7 mouse cellular contexts compared by ENCODE assay signal in genomic region chr2:151535961-151536617, GRCm38 (mm10). TPM values are rescaled to one million over a fixed set of nuclear protein-coding genes. Genes with fewer than 3 reads are reported as not detected.
DNase-seq lines count a peak whose midpoint lies in the region; ATAC-seq lines count a peak whose summit lies in the region.

No protein-coding gene starts in this region.

- H3K4me1 ChIP-seq in forebrain, embryonic 12.5 days, result peaks cover 5% of the 10 kb centered on the region
- no peaks in the 10 kb centered on the region; the same call in 1 of the 2 replicates for H3K4me1 ChIP-seq in liver, embryonic 15.5 days (replicated peaks)
- 0 out of 2 replicates have a peak, but pooled peaks cover 6% of the 10 kb centered on the region for H3K4me1 ChIP-seq in stomach, embryonic 14.5 days (ENCODE audit: control insufficient read depth, insufficient read depth, low read length)

- H3K36me3 ChIP-seq in forebrain, embryonic 12.5 days (replicated peaks), result no peaks in the 10 kb centered on the region
- H3K36me3 ChIP-seq in liver, embryonic 15.5 days (replicated peaks), result no peaks in the 10 kb centered on the region
- no peaks in the 10 kb centered on the region for H3K36me3 ChIP-seq in stomach, embryonic 14.5 days (ENCODE audit: control insufficient read depth, insufficient read depth, low read length)

- H3K9me3 ChIP-seq in forebrain, embryonic 12.5 days, result no peaks in the 10 kb centered on the region
- H3K9me3 ChIP-seq in liver, embryonic 15.5 days (replicated peaks), result no peaks in the 10 kb centered on the region
- H3K9me3 ChIP-seq in stomach, embryonic 14.5 days (ENCODE audit: control insufficient read depth, low read depth, low read length), result no peaks in the 10 kb centered on the region

- 65% methylated on average over 1 of the region's 1 CpGs for WGBS in forebrain, embryonic 12.5 days
- WGBS in liver, embryonic 15.5 days (ENCODE audit: insufficient replicate concordance), result 5% methylated on average over 1 of the region's 1 CpGs
- 31% methylated on average over 1 of the region's 1 CpGs for WGBS in stomach, embryonic 14.5 days

- H3K4me3 ChIP-seq in forebrain, embryonic 12.5 days (replicated peaks), result no peak overlapping the region
- no peak overlapping the region for H3K4me3 ChIP-seq in liver, embryonic 15.5 days (replicated peaks)
- no peak overlapping the region for H3K4me3 ChIP-seq in stomach, embryonic 14.5 days (ENCODE audit: low read depth, low read length)

- no peak overlapping the region for H3K4me2 ChIP-seq in forebrain, embryonic 12.5 days
- no peak overlapping the region for H3K4me2 ChIP-seq in liver, embryonic 15.5 days
- no peak overlapping the region; the same call in 1 of the 2 replicates for H3K4me2 ChIP-seq in stomach, embryonic 14.5 days (replicated peaks; ENCODE audit: low read depth, low read length)

- DNase-seq in 3T3-L1 (ENCODE audit: low read depth, low spot score), result peak; percentile 24
- no peak for DNase-seq in layer of hippocampus, adult 8-10 months (ENCODE audit: low spot score in 2 of 2)
- no peak for DNase-seq in cerebellum, postnatal 14 days

- peak overlapping the region; percentile 43; the same call in 1 of the 2 replicates for H3K27ac ChIP-seq in forebrain, embryonic 12.5 days
- no peak overlapping the region for H3K27ac ChIP-seq in liver, embryonic 15.5 days (replicated peaks)
- H3K27ac ChIP-seq in stomach, embryonic 14.5 days (ENCODE audit: low read length), result peak overlapping the region; percentile 76

- no peaks in the 10 kb centered on the region for H3K27me3 ChIP-seq in forebrain, embryonic 12.5 days
- no peaks in the 10 kb centered on the region for H3K27me3 ChIP-seq in liver, embryonic 15.5 days
- H3K27me3 ChIP-seq in stomach, embryonic 14.5 days (ENCODE audit: control insufficient read depth, insufficient read depth, low read length), result no peaks in the 10 kb centered on the region

- no peak overlapping the region for H3K9ac ChIP-seq in forebrain, embryonic 12.5 days
- H3K9ac ChIP-seq in liver, embryonic 15.5 days, result no peak overlapping the region
- no peak overlapping the region for H3K9ac ChIP-seq in stomach, embryonic 14.5 days (replicated peaks; ENCODE audit: low read depth, low read length)

- peak; percentile 66 for ATAC-seq in CD4-positive, CD25-positive, alpha-beta regulatory T cell, adult 4 months
- peak; percentile 57 for ATAC-seq in forebrain, embryonic 12.5 days (ENCODE audit: low FRiP score)
- ATAC-seq in liver, embryonic 15.5 days (ENCODE audit: insufficient read depth), result peak; percentile 35; the same call in 1 of the 2 replicates
- ATAC-seq in stomach, embryonic 14.5 days (ENCODE audit: insufficient number of reproducible peaks, insufficient read depth, low FRiP score, low read depth), result peak; percentile 53; the same call in 1 of the 2 replicates

RNA-seq across cellular contexts. Expression of gene Fkbp1a, which starts 6.2 kb away (rescaled TPM):
- 100 to 1,000 TPM; 213 to 231 TPM for polyA plus RNA-seq in CD4-positive, CD25-positive, alpha-beta regulatory T cell, adult 4 months (2017; shearing (Covaris generic))
- polyA plus RNA-seq in forebrain, embryonic 12.5 days (2016; fragmentation: Nextera tagmentation; extraction: Ambion mirVana), result 526 and 540 TPM in 2 replicates
- 126 and 128 TPM in 2 replicates for polyA plus RNA-seq in liver, embryonic 15.5 days (2015; fragmentation: Nextera tagmentation; extraction: Ambion mirVana)
- polyA plus RNA-seq in stomach, embryonic 14.5 days (2014; fragmentation: Nextera tagmentation; extraction: Ambion mirVana), result 706 and 714 TPM in 2 replicates
- total RNA-seq in layer of hippocampus, adult 8-10 months (2022), result 100 to 1,000 TPM; 794 to 901 (median 846) TPM

RNA-seq across cellular contexts. Expression of gene Sdcbp2, which starts 36.3 kb away (rescaled TPM):
- 100 to 1,000 TPM in 1 of 2 experiments, 10 to 100 TPM in 1; 99.8 to 108 TPM for polyA plus RNA-seq in CD4-positive, CD25-positive, alpha-beta regulatory T cell, adult 4 months (2017; shearing (Covaris generic))
- 0.55 and 0.98 TPM in 2 replicates for polyA plus RNA-seq in forebrain, embryonic 12.5 days (2016; fragmentation: Nextera tagmentation; extraction: Ambion mirVana)
- 0.24 and 0.26 TPM in 2 replicates for polyA plus RNA-seq in liver, embryonic 15.5 days (2015; fragmentation: Nextera tagmentation; extraction: Ambion mirVana)
- 13.3 and 14.1 TPM in 2 replicates for polyA plus RNA-seq in stomach, embryonic 14.5 days (2014; fragmentation: Nextera tagmentation; extraction: Ambion mirVana)
- 1 to 10 TPM; 1.4 to 2.2 (median 1.7) TPM for total RNA-seq in layer of hippocampus, adult 8-10 months (2022)

RNA-seq across cellular contexts. Expression of gene Nsfl1c, which starts 42.1 kb away (rescaled TPM):
- 100 to 1,000 TPM; 137 to 165 TPM for polyA plus RNA-seq in CD4-positive, CD25-positive, alpha-beta regulatory T cell, adult 4 months (2017; shearing (Covaris generic))
- 262 and 279 TPM in 2 replicates for polyA plus RNA-seq in forebrain, embryonic 12.5 days (2016; fragmentation: Nextera tagmentation; extraction: Ambion mirVana)
- 65.2 and 65.3 TPM in 2 replicates for polyA plus RNA-seq in liver, embryonic 15.5 days (2015; fragmentation: Nextera tagmentation; extraction: Ambion mirVana)
- polyA plus RNA-seq in stomach, embryonic 14.5 days (2014; fragmentation: Nextera tagmentation; extraction: Ambion mirVana), result 203 and 215 TPM in 2 replicates
- 100 to 1,000 TPM; 151 to 161 (median 153) TPM for total RNA-seq in layer of hippocampus, adult 8-10 months (2022)
